Mouse (Mus musculus): ENCODE measurements around the gene Rgs6.

DNA sequence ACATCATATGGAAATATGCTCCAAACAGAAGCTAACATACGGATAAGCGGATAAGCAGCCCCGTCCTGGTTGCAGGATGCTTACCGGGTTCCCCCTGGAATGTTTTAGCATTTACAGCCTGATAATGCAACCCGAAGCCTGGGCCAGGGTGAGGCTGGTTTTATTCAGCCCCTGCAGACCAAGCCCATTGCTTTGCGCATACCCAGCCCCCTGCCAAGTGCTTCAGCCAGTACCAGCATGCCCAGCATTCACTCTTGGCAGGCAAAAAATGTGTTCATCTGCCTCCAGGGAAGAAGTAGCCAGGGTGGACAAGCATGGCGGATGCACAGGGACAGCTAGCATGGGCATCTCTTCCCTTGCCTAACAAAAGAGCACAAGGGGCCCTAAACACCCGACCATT is 619.9 kb downstream of the Rgs6 start:
- no peak for TF ChIP-seq POLR2A (IDR thresholded peaks at IDR 0.05; ENCODE audit: borderline replicate concordance, extremely low read depth, insufficient read depth, insufficient read length, poor library complexity, severe bottlenecking)
- no peak for TF ChIP-seq CTCF (IDR thresholded peaks at IDR 0.05; ENCODE audit: borderline replicate concordance, extremely low read depth, insufficient read depth, insufficient read length)

Measured in brain, embryonic 14.5 days (tissue).